Mouse (Mus musculus): Measurements from ENCODE around the gene Zfp13. TPM values are rescaled to one million over a fixed set of nuclear protein-coding genes. Genes with fewer than 3 reads are reported as not detected.

The Zfp13 gene
- polyA plus RNA-seq, 1 experiment from 2014 or later: 3.4 TPM

DNA sequence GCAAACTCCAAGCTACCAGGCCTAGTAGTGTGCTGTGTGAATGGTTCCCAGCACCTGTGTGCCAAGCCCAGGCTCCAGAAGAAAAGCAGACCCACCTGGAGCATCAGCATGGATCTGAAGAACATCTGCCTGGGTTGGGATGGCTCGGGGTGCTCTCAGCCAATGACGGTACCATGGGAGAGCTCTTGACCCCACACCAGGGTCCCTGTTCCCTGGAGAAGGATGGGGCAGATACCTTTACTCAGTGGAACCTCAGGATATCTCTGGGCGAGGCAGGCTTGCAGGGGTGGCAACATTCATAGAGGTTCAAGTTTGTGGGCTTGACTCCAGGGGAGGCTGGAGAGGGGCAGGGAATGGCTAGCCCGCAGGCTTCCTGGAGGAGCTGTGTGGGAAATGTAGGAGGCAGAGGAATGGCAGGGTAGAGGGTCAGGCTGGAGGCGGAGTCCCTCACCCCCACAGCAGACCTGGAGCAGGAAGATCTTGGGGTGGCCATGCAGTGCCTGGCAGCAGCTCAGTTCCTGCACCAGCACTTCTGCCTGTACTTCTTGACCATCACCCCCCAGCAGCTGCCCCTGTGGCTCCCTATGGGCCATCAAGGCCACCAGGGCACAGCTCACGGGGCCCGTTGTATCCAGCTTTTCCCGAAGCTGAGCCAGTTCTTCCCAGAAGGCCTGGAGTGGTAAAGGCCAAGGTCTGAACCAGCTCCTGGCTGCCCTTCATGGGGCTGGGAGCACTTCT is 46.2 kb downstream of the Zfp13 start:
- no peaks in the 10 kb centered on the region for H3K27me3 ChIP-seq (replicated peaks; ENCODE audit: control insufficient read depth, insufficient read depth, low read length)
- no peak overlapping the region for H3K9ac ChIP-seq (ENCODE audit: low read depth, low read length)
- no peak overlapping the region for H3K4me2 ChIP-seq (replicated peaks; ENCODE audit: low read depth)
- ATAC-seq: no peak
- H3K27ac ChIP-seq (ENCODE audit: low read depth, low read length): no peak overlapping the region
- 92% methylated on average over 8 of the region's 8 CpGs for WGBS
- peaks cover 17% of the 10 kb centered on the region for H3K36me3 ChIP-seq (ENCODE audit: control insufficient read depth, insufficient read depth)
- TF ChIP-seq CTCF (IDR thresholded peaks at IDR 0.05; ENCODE audit: low read depth): no peak
- H3K9me3 ChIP-seq (ENCODE audit: control insufficient read depth): no peaks in the 10 kb centered on the region
- H3K4me1 ChIP-seq (replicated peaks; ENCODE audit: control insufficient read depth, insufficient read depth, low read length): no peaks in the 10 kb centered on the region; the same call in 1 of the 2 replicates
- no peak overlapping the region for H3K4me3 ChIP-seq (ENCODE audit: low read depth, low read length)

DNA sequence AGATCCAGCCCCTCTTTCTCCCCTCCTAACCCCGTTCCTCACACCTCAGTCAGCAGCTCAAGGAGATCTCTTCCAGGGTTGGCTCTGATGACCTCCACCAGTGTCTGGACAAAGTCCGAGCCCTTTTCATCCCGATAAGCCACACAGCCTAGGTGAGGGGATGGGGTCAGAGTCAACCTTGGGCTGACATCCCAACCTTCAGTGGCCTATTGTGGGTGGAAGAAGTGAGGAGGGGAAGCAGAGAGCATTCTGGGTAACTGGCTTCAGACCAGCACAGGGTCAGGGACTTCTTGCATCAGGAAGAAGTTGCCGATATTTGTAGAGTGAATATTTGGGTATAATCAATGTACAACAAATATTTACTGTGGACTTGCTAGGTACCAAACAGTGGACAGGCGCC is 47.3 kb downstream of the Zfp13 start:
- no peak overlapping the region for H3K4me2 ChIP-seq (replicated peaks; ENCODE audit: low read depth)
- H3K9me3 ChIP-seq (ENCODE audit: control insufficient read depth): no peaks in the 10 kb centered on the region
- H3K9ac ChIP-seq (ENCODE audit: low read depth, low read length): no peak overlapping the region
- 52% methylated on average over 5 of the region's 5 CpGs for WGBS
- peaks cover 6% of the 10 kb centered on the region; the same call in 1 of the 2 replicates for H3K36me3 ChIP-seq (ENCODE audit: control insufficient read depth, insufficient read depth)
- H3K27ac ChIP-seq (ENCODE audit: low read depth, low read length): no peak overlapping the region
- H3K4me3 ChIP-seq (ENCODE audit: low read depth, low read length): no peak overlapping the region
- no peaks in the 10 kb centered on the region for H3K27me3 ChIP-seq (replicated peaks; ENCODE audit: control insufficient read depth, insufficient read depth, low read length)
- TF ChIP-seq CTCF (IDR thresholded peaks at IDR 0.05; ENCODE audit: low read depth): no peak
- ATAC-seq: no peak
- no peaks in the 10 kb centered on the region; the same call in 1 of the 2 replicates for H3K4me1 ChIP-seq (replicated peaks; ENCODE audit: control insufficient read depth, insufficient read depth, low read length)

DNA sequence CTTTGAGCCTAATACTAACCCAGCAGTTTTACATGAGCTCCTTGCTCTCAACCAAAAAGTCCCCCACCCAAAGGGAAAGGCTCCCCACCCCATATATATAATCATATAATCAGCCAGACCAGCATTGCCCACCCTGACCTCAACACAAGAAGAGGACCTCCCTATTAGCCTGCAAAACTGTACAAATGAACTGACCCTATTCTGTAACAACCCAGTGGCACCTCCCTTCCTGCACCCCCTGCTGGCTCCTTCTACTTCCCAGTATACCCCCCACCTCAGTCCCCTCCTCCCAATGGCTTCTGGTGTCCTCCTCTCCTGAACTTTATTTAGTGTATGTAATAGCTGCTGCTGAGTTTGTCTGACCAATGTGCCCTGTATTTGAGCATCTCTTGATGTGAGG is 47.9 kb downstream of the Zfp13 start:
- Histone ChIP-seq H3K4me3 (ENCODE audit: low read depth, low read length) (peak overlapping the region; percentile 62), H3K27ac (ENCODE audit: low read depth, low read length) (no peak overlapping the region)

DNA sequence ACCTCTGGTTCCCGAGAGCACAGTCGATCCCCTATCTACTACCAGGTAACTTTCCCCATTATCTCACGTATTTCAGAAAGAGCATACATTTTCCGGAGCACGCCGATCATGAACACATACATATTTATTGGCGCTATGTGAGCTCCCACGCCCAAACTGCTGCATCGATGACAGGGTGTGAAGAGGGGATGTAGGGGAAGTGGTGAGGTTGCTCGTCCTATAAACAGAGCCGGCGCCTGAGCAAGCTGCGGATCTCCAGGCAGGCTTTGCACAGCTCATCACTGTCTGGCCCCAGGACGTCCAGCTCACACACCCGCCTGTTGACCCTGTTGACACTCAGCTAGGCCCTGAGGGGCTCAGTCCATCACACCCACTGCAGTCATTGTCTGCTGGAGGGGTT is 48.4 kb downstream of the Zfp13 start:
- Histone ChIP-seq H3K4me2 (replicated peaks; ENCODE audit: low read depth) (peak overlapping the region; percentile 78), H3K9ac (ENCODE audit: low read depth, low read length) (peak overlapping the region; percentile 55), H3K27me3 (replicated peaks; ENCODE audit: control insufficient read depth, insufficient read depth, low read length) (no peaks in the 10 kb centered on the region), H3K4me3 (ENCODE audit: low read depth, low read length) (peak overlapping the region; percentile 62), H3K36me3 (ENCODE audit: control insufficient read depth, insufficient read depth) (0 out of 2 replicates have a peak, but pooled peaks cover 3% of the 10 kb centered on the region), H3K27ac (ENCODE audit: low read depth, low read length) (peak overlapping the region; percentile 85), H3K4me1 (replicated peaks; ENCODE audit: control insufficient read depth, insufficient read depth, low read length) (no peaks in the 10 kb centered on the region; the same call in 1 of the 2 replicates), H3K9me3 (ENCODE audit: control insufficient read depth) (no peaks in the 10 kb centered on the region)
- no peak for TF ChIP-seq CTCF (IDR thresholded peaks at IDR 0.05; ENCODE audit: low read depth)
- ATAC-seq: no peak
- under 1% methylated on average over 15 of the region's 15 CpGs for WGBS

More for the DNA sequence above, 47.9 kb downstream of the Zfp13 start:
- Histone ChIP-seq H3K36me3 (ENCODE audit: control insufficient read depth, insufficient read depth) (0 out of 2 replicates have a peak, but pooled peaks cover 3% of the 10 kb centered on the region), H3K4me2 (replicated peaks; ENCODE audit: low read depth) (peak overlapping the region; percentile 78), H3K27me3 (replicated peaks; ENCODE audit: control insufficient read depth, insufficient read depth, low read length) (no peaks in the 10 kb centered on the region), H3K4me1 (replicated peaks; ENCODE audit: control insufficient read depth, insufficient read depth, low read length) (no peaks in the 10 kb centered on the region; the same call in 1 of the 2 replicates), H3K9ac (ENCODE audit: low read depth, low read length) (no peak overlapping the region; the same call in 1 of the 2 replicates), H3K9me3 (ENCODE audit: control insufficient read depth) (no peaks in the 10 kb centered on the region)
- peak; percentile 8; the same call in 1 of the 2 replicates for TF ChIP-seq CTCF (IDR thresholded peaks at IDR 0.05; ENCODE audit: low read depth)
- ATAC-seq: no peak

DNA sequence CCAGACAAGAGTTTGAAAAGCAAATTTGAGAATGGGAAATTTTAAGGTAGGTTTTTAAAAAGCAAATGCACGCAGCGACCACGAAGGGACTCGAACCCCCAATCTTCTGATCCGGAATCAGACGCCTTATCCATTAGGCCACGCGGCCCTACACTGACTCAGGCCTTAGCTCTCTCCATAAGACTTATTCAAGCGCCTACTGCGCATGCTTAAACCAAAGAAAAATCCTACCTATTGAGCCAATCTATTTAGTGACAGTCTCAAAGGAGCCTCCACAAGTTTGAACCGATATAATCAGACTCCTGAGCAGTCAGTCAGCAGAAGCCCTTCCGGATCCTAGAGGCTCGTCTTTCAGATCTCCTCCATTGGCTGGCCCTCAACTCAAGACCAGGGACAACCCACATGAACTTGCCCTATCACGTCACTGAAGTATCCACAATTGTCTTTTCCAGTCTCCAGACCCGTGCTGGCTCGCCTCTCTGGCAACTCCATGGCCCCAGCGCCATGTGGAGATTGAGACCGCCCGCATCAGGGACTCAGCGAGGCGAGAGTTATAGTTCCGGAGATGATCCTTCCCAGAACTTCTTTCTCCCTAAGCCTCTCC is 49.0 kb downstream of the Zfp13 start:
- Histone ChIP-seq H3K9me3 (ENCODE audit: control insufficient read depth) (no peaks in the 10 kb centered on the region), H3K4me2 (replicated peaks; ENCODE audit: low read depth) (peak overlapping the region; percentile 78), H3K27me3 (replicated peaks; ENCODE audit: control insufficient read depth, insufficient read depth, low read length) (no peaks in the 10 kb centered on the region), H3K4me1 (replicated peaks; ENCODE audit: control insufficient read depth, insufficient read depth, low read length) (no peaks in the 10 kb centered on the region; the same call in 1 of the 2 replicates), H3K27ac (ENCODE audit: low read depth, low read length) (peak overlapping the region; percentile 85), H3K4me3 (ENCODE audit: low read depth, low read length) (peak overlapping the region; percentile 62), H3K36me3 (ENCODE audit: control insufficient read depth, insufficient read depth) (0 out of 2 replicates have a peak, but pooled peaks cover 1% of the 10 kb centered on the region), H3K9ac (ENCODE audit: low read depth, low read length) (peak overlapping the region; percentile 55)
- no peak for TF ChIP-seq CTCF (IDR thresholded peaks at IDR 0.05; ENCODE audit: low read depth)
- peak; percentile 80 for ATAC-seq
- under 1% methylated on average over 22 of the region's 22 CpGs for whole genome bisulfite sequencing

DNA sequence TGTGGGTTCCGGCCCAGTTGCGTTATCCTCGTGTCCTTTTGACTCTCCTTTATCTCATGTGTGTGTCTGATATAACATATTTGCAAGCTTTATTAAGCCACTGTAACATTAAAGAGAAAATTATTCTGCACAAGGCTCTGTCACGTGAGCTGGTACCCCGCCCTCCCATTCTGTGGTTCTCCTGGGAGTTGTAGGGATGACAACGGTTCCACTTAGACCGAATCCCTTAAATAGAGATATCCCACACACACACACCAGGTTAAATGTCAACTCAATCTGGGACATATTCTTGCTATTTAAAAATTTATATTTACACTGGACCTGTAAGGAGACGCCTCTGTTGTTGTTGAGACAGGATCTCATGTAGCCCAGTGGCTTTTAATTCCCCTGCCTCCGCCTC is 49.8 kb downstream of the Zfp13 start:
- 6% methylated on average over 9 of the region's 9 CpGs for WGBS
- no peak for TF ChIP-seq CTCF (IDR thresholded peaks at IDR 0.05; ENCODE audit: low read depth)
- Histone ChIP-seq H3K9me3 (ENCODE audit: control insufficient read depth) (no peaks in the 10 kb centered on the region), H3K27me3 (replicated peaks; ENCODE audit: control insufficient read depth, insufficient read depth, low read length) (no peaks in the 10 kb centered on the region), H3K4me2 (replicated peaks; ENCODE audit: low read depth) (peak overlapping the region; percentile 78), H3K27ac (ENCODE audit: low read depth, low read length) (no peak overlapping the region), H3K9ac (ENCODE audit: low read depth, low read length) (no peak overlapping the region), H3K36me3 (ENCODE audit: control insufficient read depth, insufficient read depth) (no peaks in the 10 kb centered on the region), H3K4me1 (replicated peaks; ENCODE audit: control insufficient read depth, insufficient read depth, low read length) (no peaks in the 10 kb centered on the region; the same call in 1 of the 2 replicates), H3K4me3 (ENCODE audit: low read depth, low read length) (peak overlapping the region; percentile 62)
- ATAC-seq: no peak
